Mouse (Mus musculus): ENCODE results near the gene Art4.

Gene Art4

DNA sequence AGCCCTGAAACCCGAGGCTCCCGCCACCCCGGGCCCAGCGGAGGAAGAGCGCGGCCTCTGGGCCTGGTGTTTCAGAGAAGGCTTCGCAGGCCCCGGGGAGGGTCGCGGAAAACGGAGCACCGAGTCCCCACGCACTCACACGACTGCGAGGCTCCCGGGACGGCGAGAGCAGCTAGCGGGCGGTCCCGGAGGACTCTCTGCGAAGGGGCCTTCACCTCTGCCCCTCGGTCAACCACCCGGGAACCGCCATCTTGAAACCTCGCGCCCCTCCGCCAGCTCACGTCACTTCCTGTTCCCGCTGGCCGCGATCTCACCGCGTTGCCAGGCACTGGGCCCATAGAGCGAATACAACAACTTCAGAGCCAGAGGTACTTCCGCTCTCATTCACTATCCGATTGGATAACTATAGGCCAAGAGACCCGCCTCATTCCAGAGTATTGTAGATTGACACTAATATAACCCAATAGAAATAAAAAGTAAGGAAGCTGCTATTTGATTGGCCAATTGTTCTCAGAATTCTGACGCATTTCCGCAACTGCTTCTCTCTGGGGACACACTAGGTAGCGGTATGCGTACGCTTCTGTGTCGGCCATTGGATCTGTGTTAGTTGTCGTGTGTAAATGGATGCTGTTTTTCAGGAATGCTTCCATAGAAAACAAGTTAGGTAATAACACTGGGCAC lies 29.5 kb downstream of the Art4 start, which contains the start of gene Wbp11:
Wbp11 (minus strand) TSS at position 353 of the 681 bp plus-strand sequence.
- CTCF ChIA-PET: no interaction called here

DNA sequence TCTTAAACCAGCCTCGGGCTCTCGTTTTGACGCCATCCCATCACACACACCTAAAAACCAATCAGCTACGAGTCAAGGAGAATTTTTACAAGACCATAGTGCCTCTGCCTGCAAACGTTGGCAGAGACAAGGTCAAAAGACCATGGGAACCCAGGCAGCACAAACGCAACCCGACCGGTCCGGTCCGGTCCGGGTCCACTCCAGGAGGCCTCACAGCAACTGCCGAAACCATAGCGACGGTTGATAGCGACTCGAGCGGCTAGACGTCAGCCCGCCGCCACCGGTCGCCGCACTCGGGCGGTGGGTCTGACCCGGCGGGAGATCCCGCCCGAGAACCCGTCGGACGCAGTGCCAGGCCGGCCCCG lies 30.0 kb downstream of the Art4 start, which contains the start of gene BC049715:
BC049715 (plus strand) TSS at position 111 of the 365 bp plus-strand sequence.
- CTCF ChIA-PET: no interaction called here

DNA sequence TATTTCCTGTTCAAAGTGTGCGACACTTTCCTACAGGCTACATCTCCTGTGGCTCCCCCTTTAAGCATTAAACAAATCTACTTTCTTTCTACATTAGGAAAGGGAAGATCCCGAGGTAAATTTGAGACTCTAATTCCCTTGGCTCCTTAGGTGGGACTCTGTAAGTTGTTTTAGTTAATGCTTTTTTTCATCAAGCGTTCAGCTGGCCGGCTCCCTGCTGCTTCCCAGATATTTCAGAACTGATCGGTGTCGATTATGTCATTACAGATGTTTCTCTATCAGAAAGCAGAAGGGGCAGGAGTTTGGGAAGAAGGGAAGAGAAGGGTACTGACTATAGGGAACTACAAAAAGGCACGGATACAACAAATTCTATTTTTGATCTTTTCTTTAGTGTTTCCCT lies 30.4 kb downstream of the Art4 start:
- CTCF ChIA-PET: no interaction called here

DNA sequence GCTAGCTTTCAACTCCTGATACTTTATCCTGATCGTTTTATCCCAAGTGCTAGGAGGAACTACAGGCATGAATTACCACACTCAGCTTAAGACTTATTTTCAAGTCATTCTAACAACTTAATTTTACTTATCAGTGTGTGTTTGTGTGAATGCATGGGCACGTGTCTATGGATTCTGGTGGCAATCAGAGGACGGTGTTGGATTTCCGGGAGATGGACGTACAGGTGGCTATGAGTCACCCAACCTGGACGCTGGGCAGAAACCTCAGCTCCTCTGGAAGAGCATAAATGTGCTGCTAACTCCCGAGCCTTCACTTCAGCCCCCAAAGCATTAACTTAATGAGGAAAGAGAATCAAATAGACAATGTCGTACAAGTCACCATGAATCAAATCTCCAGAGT lies 32.5 kb downstream of the Art4 start:
- CTCF ChIA-PET: interaction anchor here (1.5 kb wide), 1 partner anchor 16 kb away, joined by 5 read pairs; no protein-coding TSS in a partner anchor

DNA sequence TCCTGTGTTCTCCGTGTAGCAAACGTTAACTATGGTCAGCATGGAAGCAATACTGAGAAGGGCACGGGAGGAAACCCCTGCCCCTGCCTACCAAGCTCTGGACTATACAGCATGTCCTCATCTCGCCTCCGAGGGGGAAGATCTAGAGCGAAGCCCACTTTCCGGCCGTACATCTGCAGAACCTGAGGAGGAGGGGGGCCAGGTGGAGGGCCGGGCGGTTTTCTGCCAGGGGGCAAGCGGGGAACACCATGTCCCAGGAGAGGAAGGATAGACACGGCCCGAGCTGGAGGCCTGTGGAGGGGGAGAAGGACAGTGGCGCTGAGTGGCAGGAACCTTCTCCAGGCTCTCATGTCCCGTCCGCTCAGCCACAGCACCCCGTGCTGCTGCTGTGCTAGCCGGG lies 36.4 kb downstream of the Art4 start:
- CTCF ChIA-PET: interaction anchor here (1.0 to 1.5 kb wide), 2 partner anchors 10 to 13 kb away, joined by 3 to 4 read pairs; partner anchors contain the start of gene H2afj

DNA sequence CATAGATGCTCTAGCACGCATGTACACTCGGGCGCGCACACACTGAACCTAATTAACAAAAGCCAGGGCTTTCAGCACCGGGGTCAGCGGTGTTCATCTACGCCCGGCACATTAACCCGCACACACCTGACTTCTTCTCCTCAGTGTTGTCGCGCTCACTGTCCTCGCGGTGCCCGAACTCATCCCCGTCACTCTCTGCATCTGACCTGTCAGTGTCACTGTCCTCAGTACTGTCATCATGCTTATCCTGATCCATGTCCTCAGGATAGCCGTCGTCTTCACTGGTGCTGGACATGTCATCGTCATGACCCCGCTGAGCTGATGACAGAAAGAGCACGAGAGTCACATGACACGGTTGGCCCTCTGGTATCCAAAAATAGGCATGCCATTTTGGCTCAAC lies 37.2 kb downstream of the Art4 start:
- CTCF ChIA-PET: interaction anchor here (0.9 to 1.5 kb wide), 2 partner anchors 9 to 12 kb away, joined by 3 read pairs; partner anchors contain the start of gene H2afj

DNA sequence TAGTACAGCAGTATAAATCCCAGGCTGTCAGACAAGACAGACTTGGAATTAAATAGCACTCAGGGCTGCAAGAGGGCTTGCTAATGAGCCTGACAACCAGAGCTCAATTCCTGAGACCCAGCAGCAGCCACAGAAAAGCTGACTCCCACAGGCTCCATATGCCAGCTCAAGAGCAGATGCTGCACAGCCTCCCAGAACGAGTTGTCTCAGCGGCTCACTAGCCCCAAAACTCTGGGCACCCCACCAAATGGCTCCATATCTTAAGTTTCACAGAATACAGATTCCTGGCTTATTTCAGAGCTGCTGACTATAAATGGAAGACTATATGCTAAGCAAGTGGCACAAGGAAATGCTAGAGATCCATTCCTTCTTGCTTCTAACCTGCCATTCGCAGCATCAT lies 40.0 kb downstream of the Art4 start:
- CTCF ChIA-PET: interaction anchor here (0.6 kb wide), 1 partner anchor 354 kb away, joined by 8 read pairs; no protein-coding TSS in a partner anchor

DNA sequence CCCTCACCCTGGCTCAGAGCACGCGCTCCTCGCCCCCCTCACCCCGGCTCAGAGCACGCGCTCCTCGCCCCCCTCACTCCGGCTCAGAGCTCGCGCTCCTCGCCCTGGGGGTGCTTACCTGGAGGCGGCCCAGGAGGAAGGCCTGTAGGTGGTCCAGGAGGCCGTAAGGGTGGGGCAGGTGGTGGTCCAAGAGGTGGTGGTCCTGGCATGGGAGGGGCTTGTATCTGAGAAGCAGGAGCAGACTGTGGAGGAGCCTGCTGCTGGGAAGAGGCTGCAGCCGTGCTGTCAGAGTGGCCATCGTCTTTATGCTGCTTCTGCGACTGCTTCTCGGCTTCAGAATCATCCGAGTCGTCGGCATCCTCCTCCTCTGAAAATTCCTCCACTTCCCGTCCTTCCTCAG lies 40.7 kb downstream of the Art4 start:
- CTCF ChIA-PET: no interaction called here

DNA sequence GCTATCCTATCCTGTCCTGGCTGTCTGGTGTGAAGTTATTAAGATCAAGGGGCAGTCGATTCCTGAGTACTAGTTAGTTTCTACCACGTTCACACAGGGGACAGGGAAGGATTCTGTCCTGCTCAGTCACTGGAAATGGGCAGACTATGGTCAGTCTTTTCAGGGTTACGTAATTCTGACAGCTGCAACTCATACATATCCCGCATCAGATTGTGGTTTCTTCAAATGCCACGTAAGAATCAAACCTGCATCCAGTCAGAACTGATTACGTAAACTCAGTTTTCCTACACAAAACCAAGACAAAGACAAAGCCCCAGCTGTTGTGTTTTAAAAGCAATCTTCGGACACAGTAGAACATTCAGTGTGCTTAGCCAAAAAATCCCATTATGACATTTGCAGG lies 42.2 kb downstream of the Art4 start:
- CTCF ChIA-PET: no interaction called here

DNA sequence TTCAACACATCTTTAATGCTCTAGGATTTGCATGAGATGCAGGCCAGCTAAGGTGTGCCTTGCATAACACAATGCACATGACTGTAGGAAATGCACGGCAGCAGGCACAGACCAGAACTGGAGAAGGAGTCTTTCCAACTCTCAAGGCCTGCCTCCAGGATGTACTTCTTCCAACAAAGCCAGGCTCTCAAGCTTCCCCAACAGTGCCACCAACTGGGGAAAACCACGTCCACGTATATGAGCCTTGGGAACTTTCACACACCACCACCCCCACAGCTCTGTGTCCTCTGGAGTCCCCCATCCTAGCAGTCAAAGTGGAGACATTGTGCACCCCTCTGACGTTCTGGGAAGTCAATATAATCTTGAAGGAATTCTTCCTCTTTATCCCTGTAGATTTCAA lies 44.4 kb downstream of the Art4 start:
- CTCF ChIA-PET: no interaction called here

DNA sequence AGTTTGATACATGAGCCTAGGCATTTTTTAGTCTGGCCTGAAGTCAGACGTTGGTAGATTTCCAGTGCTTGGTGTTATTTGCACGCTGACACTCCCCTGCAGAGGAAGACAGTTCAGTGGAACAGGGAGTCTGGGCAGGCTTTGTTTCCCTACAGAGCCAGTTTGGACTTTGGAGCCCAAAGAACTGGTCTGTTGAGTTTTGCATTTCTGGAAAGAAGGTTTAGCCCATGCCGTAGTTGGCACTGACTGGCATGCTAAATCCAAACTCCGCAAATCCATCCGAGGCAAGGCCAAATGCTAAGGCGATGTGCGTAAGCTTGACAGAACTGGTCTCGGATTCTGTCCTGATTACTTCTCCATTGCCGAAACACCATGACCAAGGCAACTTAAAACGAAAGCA lies 46.3 kb downstream of the Art4 start:
- CTCF ChIA-PET: interaction anchor here (0.7 kb wide), 1 partner anchor 9 kb away, joined by 3 read pairs; no protein-coding TSS in a partner anchor

DNA sequence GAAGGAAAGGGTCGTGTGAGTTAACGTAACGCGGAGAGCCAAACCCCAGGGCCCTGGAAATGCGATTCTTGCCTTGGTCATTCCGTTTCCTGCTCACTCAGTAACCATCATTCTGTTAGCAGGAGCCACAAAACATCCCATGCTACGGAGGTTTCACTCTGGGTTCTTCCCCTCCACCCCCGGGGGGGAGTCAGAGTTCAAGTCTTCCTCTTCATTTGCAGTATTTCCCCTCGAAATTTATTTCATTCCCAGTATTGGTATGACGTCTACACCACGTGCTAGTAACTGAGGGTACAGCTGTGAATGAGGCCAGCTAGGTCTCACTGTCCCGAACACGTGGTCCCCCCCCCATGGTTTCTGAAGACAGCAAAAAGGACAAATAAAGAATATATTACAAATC lies 47.9 kb downstream of the Art4 start:
- CTCF ChIA-PET: no interaction called here

DNA sequence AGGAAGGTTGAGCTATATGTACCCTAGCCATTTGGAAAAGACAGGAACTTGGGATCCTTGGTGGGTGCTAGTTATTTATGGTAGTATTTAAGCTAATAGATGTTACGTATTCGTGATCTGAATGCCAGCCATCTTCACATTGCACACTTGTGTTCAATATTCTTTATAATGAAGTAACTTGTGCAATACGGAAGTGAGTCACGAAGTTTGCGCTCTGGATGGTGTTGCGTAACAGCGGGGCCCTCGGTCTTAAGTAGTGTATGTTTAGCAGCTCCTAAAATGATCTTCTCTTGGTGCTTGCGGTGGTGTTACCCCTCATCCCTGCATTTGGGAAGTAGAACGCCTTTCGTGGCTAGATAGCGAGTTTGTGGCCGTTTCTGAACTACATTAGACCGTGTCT lies 48.5 kb downstream of the Art4 start:
- CTCF ChIA-PET: interaction anchor here (0.6 to 1.4 kb wide), 3 partner anchors 11 to 135 kb away, joined by 3 to 5 read pairs (median 3); no protein-coding TSS in a partner anchor

DNA sequence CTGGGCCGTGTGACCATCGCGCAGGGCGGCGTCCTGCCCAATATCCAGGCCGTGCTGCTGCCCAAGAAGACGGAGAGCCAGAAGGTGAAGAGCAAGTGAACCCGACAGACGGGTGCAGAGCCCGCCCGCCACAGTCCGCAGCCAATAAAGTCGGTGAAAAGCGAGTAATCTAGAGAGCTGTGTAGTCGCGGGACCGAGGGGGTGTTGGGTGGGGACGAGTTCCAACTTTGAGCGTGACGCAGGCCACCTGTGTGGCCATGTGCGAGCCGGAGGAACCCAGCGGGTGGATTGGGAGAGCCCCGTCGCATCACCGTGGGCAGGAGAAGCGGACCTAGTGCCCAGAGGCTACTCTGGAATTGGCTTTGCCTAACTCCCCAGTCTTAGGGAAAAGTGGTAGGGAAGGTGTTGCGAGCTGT lies 48.9 kb downstream of the Art4 start:
- CTCF ChIA-PET: interaction anchor here (0.6 to 1.4 kb wide), 3 partner anchors 12 to 135 kb away, joined by 3 to 5 read pairs (median 3); no protein-coding TSS in a partner anchor

DNA sequence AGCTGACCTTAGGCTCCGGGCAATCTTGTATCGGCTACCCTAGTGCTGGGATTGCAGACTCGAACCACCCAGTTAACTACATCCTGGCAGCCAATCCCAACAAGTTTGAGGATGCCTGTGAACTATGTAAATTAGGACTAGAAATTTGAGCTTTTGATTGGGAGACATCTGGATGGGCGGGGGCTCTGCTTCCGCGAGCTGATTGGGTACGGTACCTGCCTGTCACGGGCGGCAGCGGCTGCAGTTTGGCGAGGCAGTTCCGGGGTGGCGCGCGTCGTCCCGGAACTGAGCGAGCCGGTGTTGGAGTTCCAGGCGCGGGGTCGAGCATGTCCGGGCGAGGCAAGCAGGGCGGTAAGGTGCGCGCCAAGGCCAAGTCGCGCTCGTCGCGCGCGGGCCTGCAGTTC lies 49.5 kb downstream of the Art4 start, which contains the start of gene H2afj:
H2afj (plus strand) TSS at position 231 of the 404 bp plus-strand sequence.
- CTCF ChIA-PET: interaction anchor here (1.1 to 1.4 kb wide), 2 partner anchors 12 to 17 kb away, joined by 3 to 5 read pairs; no protein-coding TSS in a partner anchor

DNA sequence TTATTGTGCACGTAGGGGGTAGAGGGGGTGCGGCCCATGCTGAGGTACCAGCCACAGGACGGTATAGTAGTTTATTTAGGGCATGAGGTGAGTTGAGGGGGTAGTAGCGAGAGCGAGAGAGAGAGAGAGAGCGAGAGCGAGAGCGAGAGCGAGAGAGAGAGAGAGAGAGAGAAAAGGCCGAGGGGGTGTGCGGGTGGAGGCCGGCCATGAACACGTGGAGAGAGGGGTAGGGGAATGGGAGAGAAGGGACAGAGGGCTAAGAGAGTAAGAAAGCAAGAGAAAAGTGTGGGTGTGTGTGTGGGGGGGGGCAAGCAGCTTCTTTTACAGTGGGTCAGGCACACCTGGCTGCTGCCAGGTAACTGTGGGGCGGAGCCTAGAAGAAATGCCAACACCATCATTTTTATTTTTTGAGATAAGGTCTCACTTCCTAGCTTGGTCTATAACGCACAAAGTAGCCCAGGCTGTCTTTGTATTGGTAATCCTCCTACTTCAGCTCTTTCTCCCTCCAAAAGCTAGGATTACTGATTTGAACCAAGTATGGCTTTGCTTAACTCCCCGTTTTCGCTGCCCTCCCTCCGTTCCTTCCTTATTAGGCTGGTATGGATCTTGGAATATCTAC lies 50.0 kb downstream of the Art4 start:
- CTCF ChIA-PET: interaction anchor here (1.4 kb wide), 1 partner anchor 13 kb away, joined by 3 read pairs; no protein-coding TSS in a partner anchor

DNA sequence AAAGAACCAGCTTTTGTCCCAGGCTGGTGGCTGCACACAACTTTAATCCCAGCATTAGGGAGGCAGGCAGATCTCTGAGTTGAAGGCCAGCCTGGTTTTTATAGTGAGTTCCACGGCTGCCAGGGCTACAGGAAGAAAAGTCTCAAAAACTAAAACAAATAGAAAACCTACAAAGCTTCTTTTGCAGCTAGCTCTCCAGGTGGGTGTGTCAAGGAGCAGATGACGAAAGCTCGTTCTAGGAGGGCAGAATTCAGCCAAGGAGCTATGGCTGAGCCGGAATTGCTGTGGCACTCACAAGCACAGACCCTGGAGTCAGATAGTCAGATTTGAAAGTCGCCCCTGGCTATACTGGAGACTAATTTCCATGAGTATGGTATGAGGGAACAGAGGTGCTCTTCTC lies 50.7 kb downstream of the Art4 start:
- CTCF ChIA-PET: no interaction called here

DNA sequence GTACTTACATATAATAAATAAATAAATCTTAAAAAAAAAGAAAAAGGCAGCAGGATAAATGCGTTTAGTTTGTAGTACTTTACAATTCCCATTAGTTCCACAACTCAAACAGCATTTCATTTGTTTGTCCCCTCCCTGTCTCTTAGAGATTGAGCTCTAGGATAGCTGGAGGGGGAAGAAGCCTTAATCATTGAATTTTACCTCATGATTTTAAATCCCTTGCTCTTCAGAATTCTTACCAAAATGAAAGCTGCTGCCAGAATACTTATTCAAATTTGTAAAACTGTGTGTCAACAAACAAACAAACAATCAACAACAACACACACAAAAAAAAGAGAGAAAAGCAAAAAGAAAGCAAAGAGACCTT lies 52.1 kb downstream of the Art4 start:
- CTCF ChIA-PET: interaction anchor here (0.6 kb wide), 1 partner anchor 201 kb away, joined by 4 read pairs; no protein-coding TSS in a partner anchor

DNA sequence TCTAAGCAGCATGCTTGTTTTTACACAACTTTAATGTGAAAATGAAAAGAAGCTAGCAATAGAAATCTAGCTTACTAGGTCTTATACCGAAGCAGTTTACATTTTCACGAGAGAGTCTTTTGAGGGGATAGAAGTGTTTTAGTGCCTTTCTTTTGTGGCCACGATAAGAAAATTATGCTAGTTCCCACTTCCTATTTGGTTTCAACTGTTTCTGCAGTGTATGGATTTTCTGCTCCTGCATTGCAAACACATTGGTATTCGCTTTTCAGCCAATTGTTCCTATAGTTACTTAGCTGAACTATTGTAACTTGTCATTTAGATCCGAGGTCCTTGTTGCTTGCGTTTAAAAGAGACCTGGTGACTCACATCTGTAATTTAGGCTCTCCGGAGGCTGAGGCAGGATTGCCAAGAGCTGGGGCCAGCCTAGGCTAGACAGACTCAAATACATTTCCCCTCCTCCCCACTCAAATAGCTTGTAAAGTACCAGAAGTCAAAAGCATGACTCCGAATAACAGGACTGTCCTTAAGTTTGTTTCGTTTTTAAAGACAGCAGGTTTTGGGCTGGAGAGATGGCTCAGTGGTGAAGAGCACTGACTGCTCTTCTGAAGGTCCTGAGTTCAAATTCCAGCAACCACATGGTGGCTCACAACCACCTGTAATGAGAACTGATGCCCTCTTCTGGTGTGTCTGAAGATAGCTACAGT lies 52.7 kb downstream of the Art4 start:
- CTCF ChIA-PET: interaction anchor here (0.7 kb wide), 2 partner anchors 8 to 1500 kb away, joined by 3 to 5 read pairs; no protein-coding TSS in a partner anchor

DNA sequence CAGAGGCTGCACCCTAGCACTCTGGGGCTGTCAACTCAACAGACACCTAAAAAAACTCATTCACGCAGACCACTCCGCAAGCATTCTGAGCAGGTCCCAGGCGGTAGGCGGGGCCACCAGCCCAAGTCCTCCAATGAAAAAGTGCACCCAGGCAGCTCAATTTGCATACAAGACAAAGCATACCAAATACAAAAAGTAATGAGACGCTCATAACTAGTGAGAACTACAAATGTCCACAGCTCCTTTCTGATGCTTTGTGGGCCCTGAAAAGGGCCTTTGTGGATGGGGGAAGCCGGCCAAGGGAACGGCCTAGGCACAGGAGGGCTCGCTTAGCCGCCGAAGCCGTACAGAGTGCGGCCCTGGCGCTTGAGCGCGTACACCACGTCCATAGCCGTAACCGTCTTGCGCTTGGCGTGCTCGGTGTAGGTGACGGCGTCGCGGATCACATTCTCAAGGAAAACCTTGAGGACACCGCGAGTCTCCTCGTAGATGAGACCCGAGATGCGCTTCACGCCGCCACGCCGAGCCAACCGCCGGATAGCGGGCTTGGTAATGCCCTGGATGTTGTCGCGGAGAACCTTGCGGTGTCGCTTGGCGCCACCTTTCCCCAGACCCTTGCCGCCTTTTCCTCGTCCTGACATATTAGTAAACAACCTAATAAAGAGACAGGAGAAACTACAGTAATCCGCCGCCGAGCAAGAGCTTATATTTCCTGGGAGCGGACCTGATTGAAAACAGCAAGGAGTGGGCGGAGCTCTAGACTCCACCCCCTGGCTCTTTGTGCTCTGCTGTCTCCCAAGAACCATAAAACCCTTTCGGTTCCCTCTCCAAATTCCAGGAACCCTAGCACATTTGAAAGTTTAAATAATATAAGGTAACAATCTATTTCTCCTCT lies 53.5 kb downstream of the Art4 start, which contains the start of gene Hist4h4:
Hist4h4 (minus strand) TSS at position 677 of the 895 bp plus-strand sequence.
- CTCF ChIA-PET: interaction anchor here (0.5 to 1.0 kb wide), 4 partner anchors 8 to 1499 kb away, joined by 3 to 5 read pairs (median 3); no protein-coding TSS in a partner anchor

Data from spleen, embryonic (tissue).